Mouse (Mus musculus): ENCODE results near the gene Megf9. TPM values are rescaled to one million over a fixed set of nuclear protein-coding genes. Genes with fewer than 3 reads are reported as not detected.

Gene Megf9
- polyA plus RNA-seq, 1 experiment from 2014 or later = 11.9 TPM

- WGBS = 89% methylated on average over 1 of the region's 1 CpGs
- Histone ChIP-seq H3K27ac (ENCODE audit: low read length) (no peak overlapping the region), H3K4me1 (ENCODE audit: insufficient read depth, low read length) (0 out of 2 replicates have a peak, but pooled peaks cover 3% of the 10 kb centered on the region), H3K27me3 (ENCODE audit: insufficient read depth, low read length) (no peaks in the 10 kb centered on the region), H3K4me2 (replicated peaks; ENCODE audit: low read depth, low read length) (no peak overlapping the region), H3K9ac (replicated peaks; ENCODE audit: low read length) (no peak overlapping the region), H3K36me3 (ENCODE audit: insufficient read depth, low read length) (no peaks in the 10 kb centered on the region), H3K9me3 (ENCODE audit: low read length) (no peaks in the 10 kb centered on the region), H3K4me3 (ENCODE audit: low read length) (no peak overlapping the region)
- ATAC-seq (ENCODE audit: low FRiP score, low TSS enrichment) = no peak
Measured at GRCm38 (mm10) chr4:70465921-70466689, 68.7 kb downstream of the Megf9 start.

GRCm38 (mm10) chr4:70463302-70463701, 71.5 kb downstream of the Megf9 start:
- Histone ChIP-seq H3K9ac (replicated peaks; ENCODE audit: low read length) (no peak overlapping the region), H3K9me3 (ENCODE audit: low read length) (no peaks in the 10 kb centered on the region), H3K27ac (ENCODE audit: low read length) (no peak overlapping the region), H3K4me1 (ENCODE audit: insufficient read depth, low read length) (0 out of 2 replicates have a peak, but pooled peaks cover 3% of the 10 kb centered on the region), H3K36me3 (ENCODE audit: insufficient read depth, low read length) (no peaks in the 10 kb centered on the region), H3K4me2 (replicated peaks; ENCODE audit: low read depth, low read length) (no peak overlapping the region), H3K27me3 (ENCODE audit: insufficient read depth, low read length) (no peaks in the 10 kb centered on the region), H3K4me3 (ENCODE audit: low read length) (no peak overlapping the region)
- no peak for ATAC-seq (ENCODE audit: low FRiP score, low TSS enrichment)
- WGBS = 73% methylated on average over 2 of the region's 2 CpGs

- Histone ChIP-seq H3K27ac (ENCODE audit: low read length) (no peak overlapping the region), H3K4me2 (replicated peaks; ENCODE audit: low read depth, low read length) (no peak overlapping the region), H3K4me1 (ENCODE audit: insufficient read depth, low read length) (0 out of 2 replicates have a peak, but pooled peaks cover 3% of the 10 kb centered on the region)
Measured at GRCm38 (mm10) chr4:70461416-70461815, 73.4 kb downstream of the Megf9 start.

GRCm38 (mm10) chr4:70452161-70452560, 82.6 kb downstream of the Megf9 start:
- Histone ChIP-seq H3K4me3 (ENCODE audit: low read length) (no peak overlapping the region), H3K4me1 (ENCODE audit: insufficient read depth, low read length) (no peaks in the 10 kb centered on the region), H3K36me3 (ENCODE audit: insufficient read depth, low read length) (0 out of 2 replicates have a peak, but pooled peaks cover 3% of the 10 kb centered on the region), H3K9ac (replicated peaks; ENCODE audit: low read length) (no peak overlapping the region), H3K27ac (ENCODE audit: low read length) (no peak overlapping the region), H3K27me3 (ENCODE audit: insufficient read depth, low read length) (no peaks in the 10 kb centered on the region), H3K9me3 (ENCODE audit: low read length) (no peaks in the 10 kb centered on the region), H3K4me2 (replicated peaks; ENCODE audit: low read depth, low read length) (no peak overlapping the region)
- ATAC-seq (ENCODE audit: low FRiP score, low TSS enrichment) = no peak
- WGBS = 89% methylated on average over 3 of the region's 3 CpGs

More at GRCm38 (mm10) chr4:70461416-70461815, 73.4 kb downstream of the Megf9 start:
- no peak overlapping the region for H3K4me3 ChIP-seq (ENCODE audit: low read length)
- no peaks in the 10 kb centered on the region for H3K27me3 ChIP-seq (ENCODE audit: insufficient read depth, low read length)
- no peak for ATAC-seq (ENCODE audit: low FRiP score, low TSS enrichment)
- H3K9me3 ChIP-seq (ENCODE audit: low read length) = no peaks in the 10 kb centered on the region
- no peaks in the 10 kb centered on the region for H3K36me3 ChIP-seq (ENCODE audit: insufficient read depth, low read length)
- H3K9ac ChIP-seq (replicated peaks; ENCODE audit: low read length) = no peak overlapping the region

GRCm38 (mm10) chr4:70451750-70452149, 83.0 kb downstream of the Megf9 start:
- no peaks in the 10 kb centered on the region for H3K27me3 ChIP-seq (ENCODE audit: insufficient read depth, low read length)
- H3K4me2 ChIP-seq (replicated peaks; ENCODE audit: low read depth, low read length) = no peak overlapping the region
- H3K4me3 ChIP-seq (ENCODE audit: low read length) = no peak overlapping the region
- 0 out of 2 replicates have a peak, but pooled peaks cover 3% of the 10 kb centered on the region for H3K36me3 ChIP-seq (ENCODE audit: insufficient read depth, low read length)
- WGBS = 0% methylated on average over 2 of the region's 2 CpGs
- no peaks in the 10 kb centered on the region for H3K9me3 ChIP-seq (ENCODE audit: low read length)
- H3K9ac ChIP-seq (replicated peaks; ENCODE audit: low read length) = no peak overlapping the region
- ATAC-seq (ENCODE audit: low FRiP score, low TSS enrichment) = no peak
- H3K27ac ChIP-seq (ENCODE audit: low read length) = no peak overlapping the region
- no peaks in the 10 kb centered on the region for H3K4me1 ChIP-seq (ENCODE audit: insufficient read depth, low read length)

- Histone ChIP-seq H3K4me2 (replicated peaks; ENCODE audit: low read depth, low read length) (no peak overlapping the region), H3K36me3 (ENCODE audit: insufficient read depth, low read length) (no peaks in the 10 kb centered on the region), H3K9me3 (ENCODE audit: low read length) (no peaks in the 10 kb centered on the region), H3K4me3 (ENCODE audit: low read length) (no peak overlapping the region), H3K9ac (replicated peaks; ENCODE audit: low read length) (no peak overlapping the region), H3K27me3 (ENCODE audit: insufficient read depth, low read length) (no peaks in the 10 kb centered on the region), H3K4me1 (ENCODE audit: insufficient read depth, low read length) (no peaks in the 10 kb centered on the region), H3K27ac (ENCODE audit: low read length) (no peak overlapping the region)
- WGBS = 98% methylated on average over 1 of the region's 1 CpGs
- no peak for ATAC-seq (ENCODE audit: low FRiP score, low TSS enrichment)
Measured at GRCm38 (mm10) chr4:70449668-70450067, 85.1 kb downstream of the Megf9 start.

- Histone ChIP-seq H3K4me2 (replicated peaks; ENCODE audit: low read depth, low read length) (no peak overlapping the region), H3K9ac (replicated peaks; ENCODE audit: low read length) (no peak overlapping the region), H3K36me3 (ENCODE audit: insufficient read depth, low read length) (no peaks in the 10 kb centered on the region), H3K27ac (ENCODE audit: low read length) (no peak overlapping the region), H3K27me3 (ENCODE audit: insufficient read depth, low read length) (no peaks in the 10 kb centered on the region), H3K4me1 (ENCODE audit: insufficient read depth, low read length) (no peaks in the 10 kb centered on the region), H3K4me3 (ENCODE audit: low read length) (no peak overlapping the region), H3K9me3 (ENCODE audit: low read length) (no peaks in the 10 kb centered on the region)
- no peak for ATAC-seq (ENCODE audit: low FRiP score, low TSS enrichment)
- WGBS = 89% methylated on average over 3 of the region's 3 CpGs
Measured at GRCm38 (mm10) chr4:70446774-70447173, 88.0 kb downstream of the Megf9 start.

GRCm38 (mm10) chr4:70420202-70420601, 114.6 kb downstream of the Megf9 start:
- ATAC-seq (ENCODE audit: low FRiP score, low TSS enrichment) = no peak; the same call in 1 of the 2 replicates
- Histone ChIP-seq H3K4me3 (ENCODE audit: low read length) (no peak overlapping the region), H3K4me2 (replicated peaks; ENCODE audit: low read depth, low read length) (no peak overlapping the region), H3K9ac (replicated peaks; ENCODE audit: low read length) (no peak overlapping the region), H3K36me3 (ENCODE audit: insufficient read depth, low read length) (no peaks in the 10 kb centered on the region), H3K9me3 (ENCODE audit: low read length) (no peaks in the 10 kb centered on the region), H3K4me1 (ENCODE audit: insufficient read depth, low read length) (no peaks in the 10 kb centered on the region), H3K27me3 (ENCODE audit: insufficient read depth, low read length) (no peaks in the 10 kb centered on the region), H3K27ac (ENCODE audit: low read length) (no peak overlapping the region)
- WGBS = 63% methylated on average over 2 of the region's 2 CpGs

GRCm38 (mm10) chr4:70412126-70412525, 122.7 kb downstream of the Megf9 start:
- H3K4me2 ChIP-seq (replicated peaks; ENCODE audit: low read depth, low read length) = no peak overlapping the region
- ATAC-seq (ENCODE audit: low FRiP score, low TSS enrichment) = no peak
- no peaks in the 10 kb centered on the region for H3K36me3 ChIP-seq (ENCODE audit: insufficient read depth, low read length)
- WGBS = 70% methylated on average over 2 of the region's 2 CpGs
- H3K27me3 ChIP-seq (ENCODE audit: insufficient read depth, low read length) = no peaks in the 10 kb centered on the region
- no peak overlapping the region for H3K27ac ChIP-seq (ENCODE audit: low read length)
- H3K9ac ChIP-seq (replicated peaks; ENCODE audit: low read length) = no peak overlapping the region
- H3K4me3 ChIP-seq (ENCODE audit: low read length) = no peak overlapping the region
- no peaks in the 10 kb centered on the region for H3K9me3 ChIP-seq (ENCODE audit: low read length)
- H3K4me1 ChIP-seq (ENCODE audit: insufficient read depth, low read length) = peaks cover 10% of the 10 kb centered on the region

- WGBS = under 1% methylated on average over 55 of the region's 55 CpGs
Measured at GRCm38 (mm10) chr4:70409994-70410721, 124.6 kb downstream of the Megf9 start, which contains the start of gene Cdk5rap2. Gene Cdk5rap2, minus strand, starts transcription at chr4:70410443.

More at GRCm38 (mm10) chr4:70409994-70410721, 124.6 kb downstream of the Megf9 start, which contains the start of gene Cdk5rap2:
- peak; percentile 98 for ATAC-seq (ENCODE audit: low FRiP score, low TSS enrichment)
- Histone ChIP-seq H3K27me3 (ENCODE audit: insufficient read depth, low read length) (no peaks in the 10 kb centered on the region), H3K4me1 (ENCODE audit: insufficient read depth, low read length) (peaks cover 21% of the 10 kb centered on the region), H3K4me2 (replicated peaks; ENCODE audit: low read depth, low read length) (peak within 1 kb of the TSS; percentile 67), H3K4me3 (ENCODE audit: low read length) (peak within 1 kb of the TSS; percentile 82), H3K36me3 (ENCODE audit: insufficient read depth, low read length) (0 out of 2 replicates have a peak, but pooled peaks cover 2% of the 10 kb centered on the region), H3K9ac (replicated peaks; ENCODE audit: low read length) (peak within 1 kb of the TSS; percentile 90), H3K27ac (ENCODE audit: low read length) (peak within 1 kb of the TSS; percentile 76), H3K9me3 (ENCODE audit: low read length) (no peaks in the 10 kb centered on the region)

Measured in kidney, embryonic 16.5 days (tissue).